Mouse (Mus musculus) activated CD4-positive, CD25-positive, alpha-beta regulatory T cell (primary cell): ENCODE data around the gene Esp4. TPM values are rescaled to one million over a fixed set of nuclear protein-coding genes. Genes with fewer than 3 reads are reported as not detected.

Source experiments
- polyA plus RNA-seq, 2 experiments: library from polyadenylated mRNA; unstranded; fragments of 100-300 nt; shearing (Covaris generic); gene quantifications; one replicate each; pipeline ENCODE4 v1.2.1; 2017

Esp4 gene
- not detected for polyA plus RNA-seq

GRCm38 (mm10) chr17:40598294-40598693 lies at the start of gene Esp4:
Gene Esp4 (plus strand): TSS chr17:40598594.

GRCm38 (mm10) chr17:40561207-40561606 lies 37.2 kb upstream of the Esp4 start, which contains the start of gene Esp6:
Gene Esp6 (plus strand): TSS chr17:40561507.

GRCm38 (mm10) chr17:40631775-40632174 lies 33.4 kb downstream of the Esp4 start, which contains the start of gene Esp3:
Gene Esp3 (plus strand): TSS chr17:40632075.

Other genes with a start within 250 kb of the Esp4 start
- gene Esp8, start 78.6 kb upstream of the Esp4 start, polyA plus RNA-seq, result not detected
- not detected for gene Esp6, start 37.1 kb upstream of the Esp4 start, polyA plus RNA-seq
- gene Esp3, start 33.5 kb downstream of the Esp4 start, polyA plus RNA-seq, result not detected
- not detected for gene Esp1, start 128.5 kb downstream of the Esp4 start, polyA plus RNA-seq
- not detected for gene Crisp2, start 208.4 kb downstream of the Esp4 start, polyA plus RNA-seq
- 1 to 10 TPM in 1 of 2 experiments, under 1 TPM in 1; 0.56 to 3.4 TPM for gene Rhag, start 212.5 kb downstream of the Esp4 start, polyA plus RNA-seq